Mouse (Mus musculus) thymus, adult 2 months (tissue): ENCODE data around the gene Plxnd1. TPM values are rescaled to one million over a fixed set of nuclear protein-coding genes. Genes with fewer than 3 reads are reported as not detected.
A peak's percentile ranks its signal among the peaks of the same experiment; 100 is the strongest.

Experiments
- DNase-seq: peaks from one replicate; pipeline ENCODE4 v3.0.0; 2021
- H3K27ac ChIP-seq: fragments of 200-500 bp; 2 replicates; pipeline ENCODE4 v1.5.1; 2012; ENCODE audit warnings: low read length, control low read depth; ENCODE audit not compliant: control insufficient read depth, insufficient read depth
- H3K27me3 ChIP-seq: fragments of 200-500 bp; 2 replicates; pipeline ENCODE4 v1.6.1; 2012; ENCODE audit warnings: mild to moderate bottlenecking, low read length, moderate library complexity, mixed read lengths; ENCODE audit not compliant: control insufficient read depth, insufficient read depth
- H3K36me3 ChIP-seq: fragments of 200-500 bp; 2 replicates; pipeline ENCODE4 v1.6.1; 2012; ENCODE audit warnings: mild to moderate bottlenecking, low read length, moderate library complexity; ENCODE audit not compliant: control insufficient read depth, insufficient read depth
- H3K4me1 ChIP-seq: fragments of 200-500 bp; replicated peaks from 2 replicates; pipeline ENCODE4 v1.6.1; 2012; ENCODE audit warnings: low read length; ENCODE audit not compliant: control insufficient read depth, insufficient read depth
- H3K4me3 ChIP-seq: fragments of 200-500 bp; 2 replicates; pipeline ENCODE4 v1.5.1; 2012; ENCODE audit warnings: mild to moderate bottlenecking, low read length, control low read depth, moderate library complexity; ENCODE audit not compliant: control insufficient read depth, insufficient read depth
- CTCF ChIP-seq: fragments of 200-500 bp; IDR thresholded peaks from 2 replicates; pipeline ENCODE4 v1.5.1; 2012; ENCODE audit warnings: mild to moderate bottlenecking, control low read depth, low read length, moderate library complexity, borderline replicate concordance; ENCODE audit not compliant: control insufficient read depth, poor library complexity, insufficient read depth; ENCODE audit errors: extremely low read depth
- POLR2A ChIP-seq: fragments of 200-500 bp; IDR thresholded peaks from 2 replicates; pipeline ENCODE4 v1.6.1; 2012; ENCODE audit warnings: mild to moderate bottlenecking, low read length, control low read depth, moderate library complexity; ENCODE audit not compliant: control insufficient read depth, poor library complexity, insufficient read depth; ENCODE audit errors: extremely low read depth
- WGBS: fragments of 180-500 bp; shearing (Covaris S2); methylation state at CpG from one replicate; pipeline ENCODE4 v1.1.7; 2018; 5-methylcytosine and 5-hydroxymethylcytosine counted together
- polyA plus RNA-seq: library from polyadenylated mRNA; depleted of rRNA; stranded (reverse); fragments of >200 nt; gene quantifications from 2 replicates; pipeline ENCODE4 v1.2.3, GENCODE M21; 2012

Gene Plxnd1
- polyA plus RNA-seq, 1 experiment = 466 TPM

DNA sequence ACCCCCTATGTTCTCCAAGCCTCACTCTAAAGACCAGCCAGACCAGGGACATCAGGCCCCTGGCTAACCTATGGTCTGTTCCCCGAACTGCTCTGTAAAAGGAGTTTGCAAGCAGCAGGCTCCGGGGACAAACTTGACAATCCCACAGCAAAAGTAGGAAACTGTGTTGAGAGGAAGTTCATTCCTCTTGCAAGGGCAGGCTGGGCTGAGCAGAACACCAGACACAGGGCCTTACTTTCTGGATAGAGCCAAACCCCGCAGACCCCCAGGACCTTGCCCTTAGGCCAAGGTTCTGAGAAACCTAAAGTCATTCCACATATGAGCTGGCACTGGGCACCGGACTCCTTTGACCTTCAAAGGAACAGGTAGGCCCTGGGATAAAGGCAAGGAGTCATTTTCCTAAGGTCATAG is 731 bp upstream of the Plxnd1 start:
- H3K4me1 ChIP-seq = peaks cover 50% of the 10 kb centered on the region
- peak; percentile 39 for DNase-seq
- WGBS = 56% methylated on average over 4 of the region's 4 CpGs

DNA sequence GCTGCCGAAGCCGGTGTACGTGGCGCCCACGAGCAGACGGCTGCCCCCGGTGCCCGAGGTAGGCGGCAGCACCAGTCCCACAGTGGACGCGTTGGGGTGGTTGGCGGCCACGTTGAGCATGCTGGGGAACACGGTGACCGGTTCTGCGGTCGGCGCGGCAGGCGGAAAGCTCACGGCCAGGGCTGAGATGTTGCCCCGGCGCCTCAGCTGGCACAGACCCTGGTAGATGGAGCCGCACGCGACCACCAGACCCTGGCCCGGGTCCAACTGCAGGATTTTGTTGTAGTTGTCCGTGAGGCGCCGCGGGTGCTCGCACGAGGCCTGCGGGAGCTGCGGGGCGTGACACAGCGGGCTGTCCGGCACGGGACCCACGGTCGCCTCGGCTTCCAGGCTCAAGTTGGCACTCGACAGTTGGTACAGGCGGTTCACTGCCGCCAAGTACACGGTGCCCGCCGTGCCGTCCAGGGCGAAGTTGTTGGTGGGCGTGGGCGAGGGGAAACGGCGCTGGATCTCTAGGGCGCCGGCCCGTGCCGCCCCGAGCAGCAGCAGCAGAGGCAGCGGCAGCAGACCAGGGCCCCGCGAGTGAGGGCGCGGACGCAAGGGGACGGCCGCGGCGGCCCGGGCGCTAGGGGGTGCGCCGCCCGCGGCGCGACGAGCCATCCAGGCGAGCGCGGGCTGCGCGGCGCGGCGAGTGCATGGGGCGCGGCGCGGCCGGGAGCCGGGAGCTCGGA is 494 bp downstream of the Plxnd1 start:
- TF ChIP-seq POLR2A = peak; percentile 59; the same call in 1 of the 2 replicates
- no peak for TF ChIP-seq CTCF
- H3K27ac ChIP-seq = peak overlapping the region; percentile 19
- peak overlapping the region; percentile 96 for H3K4me3 ChIP-seq
- H3K27me3 ChIP-seq = no peaks in the 10 kb centered on the region
- DNase-seq = no peak
- no peaks in the 10 kb centered on the region for H3K36me3 ChIP-seq
- 3% methylated on average over 93 of the region's 93 CpGs for WGBS
- peaks cover 60% of the 10 kb centered on the region for H3K4me1 ChIP-seq

More for the DNA sequence above, 731 bp upstream of the Plxnd1 start:
- Histone ChIP-seq H3K4me3 (no peak overlapping the region), H3K36me3 (no peaks in the 10 kb centered on the region), H3K27ac (peak overlapping the region; percentile 82), H3K27me3 (no peaks in the 10 kb centered on the region)
- TF ChIP-seq CTCF (no peak), POLR2A (no peak)

DNA sequence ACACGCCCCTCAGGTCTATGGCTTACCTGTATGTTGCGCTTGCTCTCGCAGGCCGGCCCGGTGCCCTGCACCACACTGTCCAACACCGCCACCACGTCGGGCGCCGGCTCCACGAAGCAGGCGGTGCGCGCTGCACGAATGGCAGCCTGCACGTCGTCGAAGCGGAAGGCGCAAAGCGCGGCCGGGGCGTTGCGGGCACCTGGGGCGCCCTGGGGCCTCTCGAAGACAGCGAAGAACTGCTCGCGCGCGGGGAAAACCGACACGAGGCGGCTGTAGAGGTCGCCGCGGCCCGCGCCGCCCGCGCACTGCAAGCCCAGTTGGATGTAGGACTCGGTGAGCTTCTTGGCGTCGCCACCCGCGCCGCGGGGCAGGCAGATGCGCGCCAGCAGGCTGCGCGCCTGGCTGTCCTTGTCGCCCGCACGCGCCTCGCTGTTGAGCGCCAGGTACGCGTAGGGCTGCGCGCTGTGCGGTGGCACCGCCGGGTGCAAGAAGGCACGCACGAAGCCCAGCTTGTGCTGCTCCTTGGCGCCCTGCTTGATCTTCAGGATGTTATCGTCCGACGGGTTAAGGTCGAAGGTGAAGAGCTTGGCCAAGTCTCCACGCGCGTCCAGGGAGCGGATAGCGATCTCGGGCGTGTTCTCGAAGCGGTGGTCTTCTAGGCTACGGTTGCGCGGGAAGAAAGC is 1.2 kb downstream of the Plxnd1 start:
- Histone ChIP-seq H3K27me3 (no peaks in the 10 kb centered on the region), H3K4me1 (peaks cover 67% of the 10 kb centered on the region), H3K4me3 (peak overlapping the region; percentile 96), H3K36me3 (no peaks in the 10 kb centered on the region), H3K27ac (peak overlapping the region; percentile 42)
- 4% methylated on average over 86 of the region's 86 CpGs for WGBS
- DNase-seq = peak; percentile 57
- TF ChIP-seq POLR2A = no peak
- TF ChIP-seq CTCF = no peak

DNA sequence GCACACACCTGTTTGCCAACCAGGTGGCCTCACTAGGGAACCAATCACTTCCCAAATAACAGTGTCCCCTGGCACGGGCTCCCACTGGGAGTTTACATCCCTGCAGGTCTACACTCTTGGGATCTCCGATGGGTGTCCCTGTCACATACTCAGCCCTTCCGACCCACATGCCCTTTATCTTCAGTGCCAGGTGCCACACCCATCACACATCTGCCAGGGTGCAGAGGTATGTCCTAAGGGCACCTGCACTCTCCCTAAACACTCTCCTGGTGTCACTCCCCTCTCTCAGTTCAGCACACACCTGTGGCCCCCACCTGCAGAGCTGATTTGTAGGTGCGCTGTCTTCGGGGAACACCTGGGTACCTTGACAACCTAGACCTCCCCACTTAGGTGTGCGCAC is 1.8 kb downstream of the Plxnd1 start:
- TF ChIP-seq POLR2A (no peak), CTCF (peak; percentile 7; the same call in 1 of the 2 replicates)
- H3K27ac ChIP-seq = peak overlapping the region; percentile 42
- H3K27me3 ChIP-seq = no peaks in the 10 kb centered on the region
- DNase-seq = peak; percentile 38
- WGBS = 86% methylated on average over 6 of the region's 6 CpGs
- H3K4me3 ChIP-seq = peak overlapping the region; percentile 96
- no peaks in the 10 kb centered on the region for H3K36me3 ChIP-seq
- H3K4me1 ChIP-seq = peaks cover 71% of the 10 kb centered on the region

DNA sequence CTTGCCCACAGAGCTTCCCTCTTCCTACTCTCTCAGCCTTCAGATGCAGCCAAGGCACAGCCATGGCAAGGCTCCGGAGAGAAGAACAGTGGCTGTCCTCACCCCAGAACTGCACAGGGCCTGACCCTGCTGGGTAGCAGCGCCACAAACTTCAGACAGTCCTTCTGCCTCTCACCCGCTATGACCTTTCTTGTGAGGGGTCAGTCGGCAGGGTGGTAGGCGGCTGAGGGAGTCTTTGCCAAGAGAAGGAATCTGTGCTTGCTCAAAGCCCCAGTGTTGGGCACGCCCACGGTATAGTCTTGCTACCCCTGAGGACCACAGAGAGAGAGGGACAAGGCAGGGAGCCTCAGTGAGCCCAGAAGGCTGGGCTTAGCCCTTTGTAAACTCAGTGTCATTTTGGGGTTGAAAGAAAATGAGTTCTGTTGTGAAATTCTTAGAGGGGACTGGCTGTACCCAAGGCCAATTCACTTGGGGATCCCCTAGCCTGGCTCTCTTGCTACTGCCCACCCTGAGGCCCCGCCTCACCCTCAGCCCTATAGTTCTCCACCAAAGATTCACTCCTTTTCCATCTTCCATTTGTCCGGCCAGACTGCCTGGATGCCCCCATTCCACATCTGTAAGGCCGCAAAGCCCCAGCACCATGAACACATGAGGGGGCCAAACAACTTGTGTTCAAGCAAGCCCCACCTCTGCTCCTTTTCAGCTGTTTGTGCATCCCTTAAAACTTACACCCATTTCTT is 2.8 kb downstream of the Plxnd1 start:
- no peaks in the 10 kb centered on the region for H3K27me3 ChIP-seq
- H3K27ac ChIP-seq = peak overlapping the region; percentile 99
- no peaks in the 10 kb centered on the region for H3K36me3 ChIP-seq
- WGBS = 77% methylated on average over 10 of the region's 10 CpGs
- TF ChIP-seq POLR2A (no peak), CTCF (no peak)
- no peak for DNase-seq
- H3K4me1 ChIP-seq = peaks cover 77% of the 10 kb centered on the region
- H3K4me3 ChIP-seq = peak overlapping the region; percentile 62

DNA sequence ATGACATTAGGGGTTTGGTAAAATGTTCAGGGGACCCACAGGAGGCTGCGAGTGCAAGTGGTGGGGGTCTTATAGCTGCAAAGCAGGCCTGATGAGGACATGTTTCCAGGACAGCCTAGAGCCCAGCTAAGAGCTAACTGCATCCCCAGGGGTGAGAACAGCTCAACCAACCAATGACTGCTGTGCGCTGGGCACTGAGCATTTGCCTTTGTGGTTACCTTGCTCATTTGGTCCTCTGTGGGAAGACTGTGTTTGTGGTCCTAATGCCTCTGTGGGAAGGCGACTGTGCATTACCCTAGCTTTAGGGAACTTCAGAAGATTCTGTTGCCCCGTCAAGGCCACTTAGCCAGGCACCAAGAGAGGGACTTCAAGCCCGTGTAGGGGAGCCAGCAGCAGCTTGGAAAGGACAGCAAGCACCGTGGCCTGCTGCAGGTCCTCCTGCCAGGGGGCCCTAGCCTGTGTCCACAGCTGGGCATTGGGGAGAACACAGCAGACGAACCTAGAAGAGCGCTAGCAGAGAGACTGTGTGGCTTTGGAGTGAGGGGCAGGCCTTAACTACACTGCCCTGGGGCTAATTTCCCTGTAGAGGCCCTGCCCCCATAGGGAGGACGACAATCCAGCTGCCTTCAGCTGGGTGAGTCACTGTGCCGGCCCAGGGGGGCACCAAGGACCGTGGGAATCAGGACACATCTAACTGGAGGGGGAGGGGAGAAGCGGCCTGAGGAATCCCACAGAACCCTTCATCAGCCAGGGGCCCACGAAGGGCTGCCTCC is 3.5 kb downstream of the Plxnd1 start:
- Histone ChIP-seq H3K4me3 (peak overlapping the region; percentile 62), H3K4me1 (peaks cover 77% of the 10 kb centered on the region), H3K27me3 (no peaks in the 10 kb centered on the region), H3K27ac (peak overlapping the region; percentile 99), H3K36me3 (no peaks in the 10 kb centered on the region)
- peak; percentile 43 for DNase-seq
- WGBS = 49% methylated on average over 13 of the region's 13 CpGs
- TF ChIP-seq POLR2A = peak; percentile 13; the same call in 1 of the 2 replicates
- no peak for TF ChIP-seq CTCF
